Mouse (Mus musculus): ENCODE results near the gene Gm49353.
A peak's percentile ranks its signal among the peaks of the same experiment; 100 is the strongest.

Gm49353 gene

GRCm38 (mm10) chr10:29193769-29194168, 5.0 kb upstream of the Gm49353 start:
- TF ChIP-seq NANOG (IDR thresholded peaks at IDR 0.05; ENCODE audit: borderline replicate concordance, low read length) (no peak), CTCF (conservative IDR thresholded peaks at IDR 0.05; ENCODE audit: low read length) (no peak), POU5F1 (IDR thresholded peaks at IDR 0.05; ENCODE audit: borderline replicate concordance, low read length) (no peak)

GRCm38 (mm10) chr10:29196811-29197210, 1.9 kb upstream of the Gm49353 start:
- peak overlapping the region; percentile 66 for H3K4me3 ChIP-seq (replicated peaks; ENCODE audit: low read length)
- peaks cover 33% of the 10 kb centered on the region for H3K27me3 ChIP-seq (ENCODE audit: insufficient read depth, low read length)
- peaks cover 13% of the 10 kb centered on the region for H3K4me1 ChIP-seq (replicated peaks; ENCODE audit: low read depth, low read length)
- TF ChIP-seq POU5F1 (IDR thresholded peaks at IDR 0.05; ENCODE audit: borderline replicate concordance, low read length) (no peak), NANOG (IDR thresholded peaks at IDR 0.05; ENCODE audit: borderline replicate concordance, low read length) (no peak), CTCF (conservative IDR thresholded peaks at IDR 0.05; ENCODE audit: low read length) (no peak)
- no peaks in the 10 kb centered on the region for H3K9me3 ChIP-seq (ENCODE audit: low read length)
- H3K36me3 ChIP-seq (ENCODE audit: insufficient read depth, low read length), result 0 out of 2 replicates have a peak, but pooled peaks cover 7% of the 10 kb centered on the region

More at GRCm38 (mm10) chr10:29193769-29194168, 5.0 kb upstream of the Gm49353 start:
- 0 out of 2 replicates have a peak, but pooled peaks cover 7% of the 10 kb centered on the region for H3K36me3 ChIP-seq (ENCODE audit: insufficient read depth, low read length)
- H3K9me3 ChIP-seq (ENCODE audit: low read length), result no peaks in the 10 kb centered on the region
- no peak overlapping the region for H3K4me3 ChIP-seq (replicated peaks; ENCODE audit: low read length)
- H3K4me1 ChIP-seq (replicated peaks; ENCODE audit: low read depth, low read length), result peaks cover 13% of the 10 kb centered on the region
- H3K27me3 ChIP-seq (ENCODE audit: insufficient read depth, low read length), result peaks cover 33% of the 10 kb centered on the region

- Histone ChIP-seq H3K4me1 (replicated peaks; ENCODE audit: low read depth, low read length) (peaks cover 13% of the 10 kb centered on the region), H3K27me3 (ENCODE audit: insufficient read depth, low read length) (peaks cover 27% of the 10 kb centered on the region)
- TF ChIP-seq POU5F1 (IDR thresholded peaks at IDR 0.05; ENCODE audit: borderline replicate concordance, low read length) (no peak), CTCF (conservative IDR thresholded peaks at IDR 0.05; ENCODE audit: low read length) (0 out of 2 replicates have a peak, but pooled peaks have one; percentile 3), NANOG (IDR thresholded peaks at IDR 0.05; ENCODE audit: borderline replicate concordance, low read length) (no peak)
Measured at GRCm38 (mm10) chr10:29199835-29200234, 1.1 kb downstream of the Gm49353 start.

GRCm38 (mm10) chr10:29200609-29201008, 1.9 kb downstream of the Gm49353 start:
- H3K36me3 ChIP-seq (ENCODE audit: insufficient read depth, low read length), result 0 out of 2 replicates have a peak, but pooled peaks cover 7% of the 10 kb centered on the region
- H3K9me3 ChIP-seq (ENCODE audit: low read length), result no peaks in the 10 kb centered on the region
- H3K4me1 ChIP-seq (replicated peaks; ENCODE audit: low read depth, low read length), result peaks cover 13% of the 10 kb centered on the region
- peaks cover 25% of the 10 kb centered on the region for H3K27me3 ChIP-seq (ENCODE audit: insufficient read depth, low read length)
- H3K4me3 ChIP-seq (replicated peaks; ENCODE audit: low read length), result no peak overlapping the region
- TF ChIP-seq POU5F1 (IDR thresholded peaks at IDR 0.05; ENCODE audit: borderline replicate concordance, low read length) (no peak), CTCF (conservative IDR thresholded peaks at IDR 0.05; ENCODE audit: low read length) (no peak), NANOG (IDR thresholded peaks at IDR 0.05; ENCODE audit: borderline replicate concordance, low read length) (no peak)

More at GRCm38 (mm10) chr10:29199835-29200234, 1.1 kb downstream of the Gm49353 start:
- H3K9me3 ChIP-seq (ENCODE audit: low read length), result no peaks in the 10 kb centered on the region
- no peak overlapping the region for H3K4me3 ChIP-seq (replicated peaks; ENCODE audit: low read length)
- H3K36me3 ChIP-seq (ENCODE audit: insufficient read depth, low read length), result 0 out of 2 replicates have a peak, but pooled peaks cover 7% of the 10 kb centered on the region

- H3K36me3 ChIP-seq (ENCODE audit: insufficient read depth, low read length), result no peaks in the 10 kb centered on the region
- peaks cover 6% of the 10 kb centered on the region; the same call in 1 of the 2 replicates for H3K4me1 ChIP-seq (replicated peaks; ENCODE audit: low read depth, low read length)
- H3K9me3 ChIP-seq (ENCODE audit: low read length), result no peaks in the 10 kb centered on the region
- H3K27me3 ChIP-seq (ENCODE audit: insufficient read depth, low read length), result no peaks in the 10 kb centered on the region
- TF ChIP-seq CTCF (conservative IDR thresholded peaks at IDR 0.05; ENCODE audit: low read length) (peak; percentile 77), POU5F1 (IDR thresholded peaks at IDR 0.05; ENCODE audit: borderline replicate concordance, low read length) (no peak), NANOG (IDR thresholded peaks at IDR 0.05; ENCODE audit: borderline replicate concordance, low read length) (no peak)
- H3K4me3 ChIP-seq (replicated peaks; ENCODE audit: low read length), result no peak overlapping the region
Measured at GRCm38 (mm10) chr10:29206730-29207129, 8.0 kb downstream of the Gm49353 start.

GRCm38 (mm10) chr10:29208735-29209134, 10.0 kb downstream of the Gm49353 start:
- TF ChIP-seq CTCF (conservative IDR thresholded peaks at IDR 0.05; ENCODE audit: low read length) (no peak), NANOG (IDR thresholded peaks at IDR 0.05; ENCODE audit: borderline replicate concordance, low read length) (no peak), POU5F1 (IDR thresholded peaks at IDR 0.05; ENCODE audit: borderline replicate concordance, low read length) (no peak)
- no peaks in the 10 kb centered on the region for H3K36me3 ChIP-seq (ENCODE audit: insufficient read depth, low read length)
- no peaks in the 10 kb centered on the region for H3K9me3 ChIP-seq (ENCODE audit: low read length)
- H3K27me3 ChIP-seq (ENCODE audit: insufficient read depth, low read length), result no peaks in the 10 kb centered on the region
- H3K4me1 ChIP-seq (replicated peaks; ENCODE audit: low read depth, low read length), result peaks cover 6% of the 10 kb centered on the region; the same call in 1 of the 2 replicates
- no peak overlapping the region for H3K4me3 ChIP-seq (replicated peaks; ENCODE audit: low read length)

GRCm38 (mm10) chr10:29211453-29211852, 12.7 kb downstream of the Gm49353 start, which contains the start of gene 9330159F19Rik:
9330159F19Rik (plus strand) TSS chr10:29211606.
- Histone ChIP-seq H3K9me3 (ENCODE audit: low read length) (no peaks in the 10 kb centered on the region), H3K4me3 (replicated peaks; ENCODE audit: low read length) (no peak within 1 kb of the TSS), H3K4me1 (replicated peaks; ENCODE audit: low read depth, low read length) (peaks cover 6% of the 10 kb centered on the region; the same call in 1 of the 2 replicates), H3K36me3 (ENCODE audit: insufficient read depth, low read length) (no peaks in the 10 kb centered on the region), H3K27me3 (ENCODE audit: insufficient read depth, low read length) (no peaks in the 10 kb centered on the region)
- TF ChIP-seq NANOG (IDR thresholded peaks at IDR 0.05; ENCODE audit: borderline replicate concordance, low read length), result no peak
- TF ChIP-seq POU5F1 (IDR thresholded peaks at IDR 0.05; ENCODE audit: borderline replicate concordance, low read length), result no peak
- no peak for TF ChIP-seq CTCF (conservative IDR thresholded peaks at IDR 0.05; ENCODE audit: low read length)

GRCm38 (mm10) chr10:29213534-29214100, 14.9 kb downstream of the Gm49353 start:
- no peaks in the 10 kb centered on the region for H3K4me1 ChIP-seq (replicated peaks; ENCODE audit: low read depth, low read length)
- no peaks in the 10 kb centered on the region for H3K27me3 ChIP-seq (ENCODE audit: insufficient read depth, low read length)
- H3K4me3 ChIP-seq (replicated peaks; ENCODE audit: low read length), result no peak overlapping the region
- H3K9me3 ChIP-seq (ENCODE audit: low read length), result no peaks in the 10 kb centered on the region
- H3K36me3 ChIP-seq (ENCODE audit: insufficient read depth, low read length), result no peaks in the 10 kb centered on the region
- no peak for TF ChIP-seq NANOG (IDR thresholded peaks at IDR 0.05; ENCODE audit: borderline replicate concordance, low read length)
- TF ChIP-seq CTCF (conservative IDR thresholded peaks at IDR 0.05; ENCODE audit: low read length), result no peak
- no peak for TF ChIP-seq POU5F1 (IDR thresholded peaks at IDR 0.05; ENCODE audit: borderline replicate concordance, low read length)
